Mouse (Mus musculus): Measurements from ENCODE around the gene Tex12. TPM values are rescaled to one million over a fixed set of nuclear protein-coding genes. Genes with fewer than 3 reads are reported as not detected.

Gene Tex12
- not detected in 2 replicates for polyA plus RNA-seq (2015; fragmentation: Nextera tagmentation; extraction: Ambion mirVana)

DNA sequence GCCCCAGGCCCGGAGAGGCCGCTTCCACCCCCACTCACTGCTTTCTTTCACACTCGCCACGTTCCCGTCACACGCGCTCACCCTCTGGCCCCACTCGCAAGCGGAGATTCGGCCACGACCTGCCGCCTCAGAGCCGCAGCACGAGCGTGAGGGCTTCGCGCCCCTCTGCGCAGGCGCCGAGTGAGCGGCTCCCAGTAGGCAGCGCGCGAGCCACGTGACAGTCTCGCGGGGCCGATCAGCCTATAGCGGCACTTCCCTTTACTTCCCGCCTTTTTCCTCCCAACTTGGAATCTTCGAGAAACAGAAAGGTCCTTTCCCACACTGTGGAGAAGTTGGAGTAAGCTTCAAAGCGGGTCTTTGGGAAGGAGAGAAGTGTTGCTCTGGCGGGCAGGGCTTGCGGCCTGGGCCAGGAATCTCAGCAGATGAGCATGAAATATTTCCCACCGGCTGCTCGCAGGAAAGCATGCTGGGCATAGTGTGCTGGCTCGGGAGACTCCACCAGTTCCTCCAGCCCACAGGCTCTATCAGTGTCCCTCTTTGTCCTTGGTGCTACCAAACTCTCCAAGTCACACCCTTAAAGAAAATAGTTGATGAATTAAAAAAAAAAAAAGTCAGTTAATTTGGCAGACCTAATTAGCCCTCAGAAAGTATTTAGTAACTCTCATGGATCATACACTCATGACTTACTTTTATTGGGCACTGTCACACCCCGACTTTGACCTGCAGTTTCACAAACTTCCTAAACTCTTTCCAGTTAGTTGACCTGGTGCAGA is at the start of gene Tex12:
Gene Tex12, minus strand, starts transcription at position 181 of the 773 bp plus-strand sequence.
- WGBS, result 84% methylated on average over 38 of the region's 38 CpGs
- Histone ChIP-seq H3K4me1 (replicated peaks) (no peaks in the 10 kb centered on the region), H3K4me3 (no peak within 1 kb of the TSS), H3K9ac (no peak within 1 kb of the TSS), H3K27ac (no peak within 1 kb of the TSS), H3K36me3 (no peaks in the 10 kb centered on the region), H3K4me2 (no peak within 1 kb of the TSS), H3K9me3 (replicated peaks) (no peaks in the 10 kb centered on the region), H3K27me3 (0 out of 2 replicates have a peak, but pooled peaks cover 3% of the 10 kb centered on the region)
- no peak for ATAC-seq (replicated peaks; ENCODE audit: insufficient number of reproducible peaks, insufficient read depth, low FRiP score, low read depth)

DNA sequence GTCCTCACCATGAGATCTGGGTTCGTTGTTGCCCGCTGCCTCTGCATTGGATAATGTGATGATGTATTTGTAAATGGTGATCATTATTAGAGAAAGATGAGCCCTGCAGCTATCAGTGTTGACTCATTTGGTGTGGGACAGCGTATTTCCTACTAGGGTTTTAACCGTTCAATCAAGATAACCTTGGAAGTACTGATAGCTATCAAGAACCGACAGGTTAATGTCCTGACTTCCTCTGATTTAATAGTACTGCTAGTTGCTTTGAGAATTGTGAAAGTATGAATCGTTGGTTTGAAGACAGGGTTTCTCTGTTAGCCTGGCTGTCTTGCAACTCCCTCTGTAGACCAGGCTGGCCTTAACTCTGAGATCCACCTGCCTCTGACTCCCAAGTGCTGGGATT is 43.2 kb upstream of the Tex12 start:
- H3K27me3 ChIP-seq, result no peaks in the 10 kb centered on the region
- no peaks in the 10 kb centered on the region for H3K9me3 ChIP-seq (replicated peaks)
- peak overlapping the region; percentile 86 for H3K4me3 ChIP-seq
- 1% methylated on average over 6 of the region's 6 CpGs for WGBS
- H3K4me2 ChIP-seq, result peak overlapping the region; percentile 85
- peak overlapping the region; percentile 84 for H3K9ac ChIP-seq
- H3K4me1 ChIP-seq (replicated peaks), result peaks cover 25% of the 10 kb centered on the region
- H3K27ac ChIP-seq, result peak overlapping the region; percentile 90
- peaks cover 46% of the 10 kb centered on the region for H3K36me3 ChIP-seq
- ATAC-seq (replicated peaks; ENCODE audit: insufficient number of reproducible peaks, insufficient read depth, low FRiP score, low read depth), result no peak

DNA sequence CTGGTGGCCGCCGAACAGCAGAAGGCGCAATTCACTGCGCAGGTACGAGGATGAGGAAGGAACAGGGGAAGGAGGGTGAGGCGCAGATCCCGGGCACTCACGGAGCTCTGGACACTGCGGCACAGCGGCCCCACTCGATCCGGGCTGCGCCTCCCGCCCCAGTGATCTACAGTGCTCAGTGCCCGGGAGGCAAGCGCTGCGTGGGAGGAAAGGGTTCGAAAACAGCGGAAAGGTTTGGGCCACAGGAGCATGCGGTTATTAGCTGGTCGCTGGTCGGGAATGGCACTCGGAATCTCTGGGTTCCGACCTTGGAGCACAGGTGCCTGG is 42.8 kb upstream of the Tex12 start:
- WGBS, result under 1% methylated on average over 24 of the region's 24 CpGs
- Histone ChIP-seq H3K9ac (peak overlapping the region; percentile 84), H3K4me2 (peak overlapping the region; percentile 85), H3K27ac (peak overlapping the region; percentile 90), H3K4me3 (peak overlapping the region; percentile 86), H3K27me3 (no peaks in the 10 kb centered on the region), H3K4me1 (replicated peaks) (peaks cover 25% of the 10 kb centered on the region), H3K9me3 (replicated peaks) (no peaks in the 10 kb centered on the region), H3K36me3 (peaks cover 47% of the 10 kb centered on the region)
- peak; percentile 81 for ATAC-seq (replicated peaks; ENCODE audit: insufficient number of reproducible peaks, insufficient read depth, low FRiP score, low read depth)

DNA sequence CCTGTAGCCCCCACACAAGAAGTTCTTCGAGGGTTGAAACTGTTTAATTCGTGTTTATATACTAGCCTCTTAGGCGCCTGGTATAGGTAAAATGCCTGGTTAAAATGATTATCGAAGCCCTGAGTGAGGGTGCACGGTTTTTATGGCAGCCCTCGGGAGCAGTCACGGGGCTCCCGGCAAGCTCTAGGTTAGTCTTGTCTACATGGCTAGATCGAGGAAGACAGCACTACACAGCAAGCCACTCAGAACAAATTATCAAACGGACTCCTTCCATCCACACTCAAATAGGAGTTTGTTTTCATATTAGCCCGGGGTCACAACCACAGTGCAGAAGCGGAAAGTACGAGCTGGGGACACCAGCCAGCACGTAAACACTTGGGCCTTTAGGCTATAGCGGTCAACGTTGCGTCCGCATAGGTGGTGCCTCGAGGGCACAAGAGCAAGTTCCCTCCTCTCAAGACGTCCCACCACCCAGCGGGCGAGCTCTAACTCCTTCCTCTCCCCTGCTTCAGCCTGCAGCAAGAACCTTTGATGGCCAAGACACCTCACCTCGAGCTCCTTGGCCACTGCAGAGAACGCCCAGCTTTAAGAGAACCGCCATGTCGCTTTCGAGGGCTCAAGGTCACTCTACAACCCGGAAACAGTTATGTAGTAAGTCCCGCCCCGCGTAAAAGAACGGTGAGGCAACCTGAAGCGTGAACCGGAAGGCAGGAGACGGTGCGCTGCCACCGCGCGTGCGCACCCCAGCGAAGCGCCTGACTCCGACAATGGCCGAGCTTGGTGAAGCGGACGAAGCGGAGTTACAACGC is 42.3 kb upstream of the Tex12 start, which contains the start of the genes Sdhd and Timm8b:
Gene Sdhd, minus strand, starts transcription at position 624 of the 809 bp plus-strand sequence.
Gene Timm8b, plus strand, starts transcription at position 722 of the 809 bp plus-strand sequence.
- H3K4me3 ChIP-seq, result peak within 1 kb of the TSS; percentile 86
- peak; percentile 97 for ATAC-seq (replicated peaks; ENCODE audit: insufficient number of reproducible peaks, insufficient read depth, low FRiP score, low read depth)
- peaks cover 25% of the 10 kb centered on the region for H3K4me1 ChIP-seq (replicated peaks)
- peaks cover 48% of the 10 kb centered on the region for H3K36me3 ChIP-seq
- peak within 1 kb of the TSS; percentile 90 for H3K27ac ChIP-seq
- H3K9me3 ChIP-seq (replicated peaks), result no peaks in the 10 kb centered on the region
- WGBS, result under 1% methylated on average over 48 of the region's 48 CpGs
- H3K4me2 ChIP-seq, result peak within 1 kb of the TSS; percentile 85
- H3K9ac ChIP-seq, result peak within 1 kb of the TSS; percentile 84
- no peaks in the 10 kb centered on the region for H3K27me3 ChIP-seq

DNA sequence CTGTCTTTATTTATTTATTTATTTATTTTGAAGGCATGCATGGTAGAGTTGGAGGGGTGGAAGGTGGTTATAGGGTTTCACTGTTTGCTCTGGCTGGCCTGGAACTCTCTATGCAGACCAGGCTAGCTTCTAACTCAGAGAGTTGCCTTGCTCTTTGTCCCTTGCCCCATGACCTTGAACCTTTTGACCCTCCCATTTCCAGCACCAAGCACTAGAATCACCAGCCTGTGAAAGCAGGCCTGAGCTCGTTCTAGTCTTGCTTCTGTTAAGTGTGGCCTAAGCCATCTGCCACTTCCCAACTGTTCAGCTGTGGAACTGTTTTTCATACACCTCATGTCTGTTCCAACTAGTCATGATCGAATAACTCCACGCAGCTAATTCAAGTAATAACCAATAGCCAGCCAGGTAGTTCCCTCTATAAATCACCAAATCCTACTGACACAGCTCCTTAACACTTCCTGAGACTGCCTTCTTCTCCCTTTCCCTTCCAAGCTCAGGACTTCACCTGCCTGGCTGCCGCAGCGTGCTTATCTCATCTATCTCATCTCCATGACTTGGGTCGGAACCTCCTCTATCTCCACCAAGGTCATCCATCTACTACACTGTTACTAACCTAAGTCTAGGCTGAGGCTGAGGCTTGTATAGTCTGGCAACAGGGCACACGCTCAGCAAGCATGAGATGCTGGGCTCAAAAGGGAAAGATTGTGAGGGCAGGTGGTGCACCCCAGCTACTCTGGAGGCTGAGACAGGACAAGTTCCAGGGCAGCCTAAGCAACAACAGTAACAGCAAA is 41.1 kb upstream of the Tex12 start:
- H3K4me1 ChIP-seq (replicated peaks), result peaks cover 25% of the 10 kb centered on the region
- peaks cover 50% of the 10 kb centered on the region for H3K36me3 ChIP-seq
- H3K9me3 ChIP-seq (replicated peaks), result no peaks in the 10 kb centered on the region
- WGBS, result 62% methylated on average over 7 of the region's 7 CpGs
- peak overlapping the region; percentile 90 for H3K27ac ChIP-seq
- no peak for ATAC-seq (replicated peaks; ENCODE audit: insufficient number of reproducible peaks, insufficient read depth, low FRiP score, low read depth)
- peak overlapping the region; percentile 86 for H3K4me3 ChIP-seq
- H3K27me3 ChIP-seq, result no peaks in the 10 kb centered on the region
- peak overlapping the region; percentile 85 for H3K4me2 ChIP-seq
- H3K9ac ChIP-seq, result peak overlapping the region; percentile 84

DNA sequence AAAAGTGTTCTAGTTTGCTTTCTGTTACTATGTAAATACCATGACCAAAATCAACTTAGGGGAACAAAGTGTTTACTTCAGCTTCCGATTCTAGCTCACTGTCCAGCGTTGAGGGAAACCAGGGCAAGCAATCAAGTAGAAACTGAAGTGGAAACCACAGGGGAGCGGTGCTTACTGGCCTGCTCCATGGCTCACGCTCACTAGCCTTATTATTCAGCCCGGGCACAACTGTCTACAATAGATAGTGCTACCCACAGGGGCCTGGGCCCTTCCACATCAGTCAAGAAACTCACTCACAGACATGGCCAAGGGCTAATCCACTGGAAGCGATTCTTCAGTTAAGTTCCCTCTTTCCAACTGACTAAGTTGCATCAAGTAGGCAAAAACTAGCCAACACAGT is 40.4 kb upstream of the Tex12 start:
- Histone ChIP-seq H3K9ac (no peak overlapping the region), H3K4me3 (peak overlapping the region; percentile 86), H3K27me3 (no peaks in the 10 kb centered on the region), H3K36me3 (peaks cover 50% of the 10 kb centered on the region), H3K4me1 (replicated peaks) (peaks cover 25% of the 10 kb centered on the region), H3K9me3 (replicated peaks) (no peaks in the 10 kb centered on the region), H3K27ac (0 out of 2 replicates have a peak overlapping the region, but pooled peaks have one; percentile 21), H3K4me2 (peak overlapping the region; percentile 85)
- 61% methylated on average over 6 of the region's 6 CpGs for WGBS
- ATAC-seq (replicated peaks; ENCODE audit: insufficient number of reproducible peaks, insufficient read depth, low FRiP score, low read depth), result no peak

DNA sequence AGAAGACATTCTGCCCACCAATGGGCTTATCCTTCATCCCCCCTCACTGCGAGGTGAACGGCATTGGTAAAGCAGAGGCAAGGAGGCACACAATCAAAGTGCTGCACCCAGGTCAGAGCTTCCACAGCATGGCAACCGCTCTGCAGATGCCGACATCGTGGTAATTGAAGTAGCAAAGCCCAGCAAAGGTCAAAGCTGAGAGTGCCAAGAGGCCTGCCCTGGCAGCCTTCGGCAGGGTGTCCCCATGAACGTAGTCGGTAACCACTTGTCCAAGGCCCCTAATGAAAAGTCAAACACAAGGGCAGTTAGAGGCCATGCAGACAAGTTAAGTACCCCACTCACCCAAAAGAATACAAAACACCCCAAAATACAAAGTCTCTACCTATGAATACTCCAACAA is 35.8 kb upstream of the Tex12 start:
- Histone ChIP-seq H3K9me3 (replicated peaks) (no peaks in the 10 kb centered on the region), H3K36me3 (peaks cover 57% of the 10 kb centered on the region), H3K4me2 (no peak overlapping the region), H3K4me1 (replicated peaks) (peaks cover 10% of the 10 kb centered on the region), H3K27me3 (no peaks in the 10 kb centered on the region), H3K4me3 (no peak overlapping the region), H3K9ac (no peak overlapping the region), H3K27ac (no peak overlapping the region)
- no peak for ATAC-seq (replicated peaks; ENCODE audit: insufficient number of reproducible peaks, insufficient read depth, low FRiP score, low read depth)
- 85% methylated on average over 8 of the region's 8 CpGs for WGBS

DNA sequence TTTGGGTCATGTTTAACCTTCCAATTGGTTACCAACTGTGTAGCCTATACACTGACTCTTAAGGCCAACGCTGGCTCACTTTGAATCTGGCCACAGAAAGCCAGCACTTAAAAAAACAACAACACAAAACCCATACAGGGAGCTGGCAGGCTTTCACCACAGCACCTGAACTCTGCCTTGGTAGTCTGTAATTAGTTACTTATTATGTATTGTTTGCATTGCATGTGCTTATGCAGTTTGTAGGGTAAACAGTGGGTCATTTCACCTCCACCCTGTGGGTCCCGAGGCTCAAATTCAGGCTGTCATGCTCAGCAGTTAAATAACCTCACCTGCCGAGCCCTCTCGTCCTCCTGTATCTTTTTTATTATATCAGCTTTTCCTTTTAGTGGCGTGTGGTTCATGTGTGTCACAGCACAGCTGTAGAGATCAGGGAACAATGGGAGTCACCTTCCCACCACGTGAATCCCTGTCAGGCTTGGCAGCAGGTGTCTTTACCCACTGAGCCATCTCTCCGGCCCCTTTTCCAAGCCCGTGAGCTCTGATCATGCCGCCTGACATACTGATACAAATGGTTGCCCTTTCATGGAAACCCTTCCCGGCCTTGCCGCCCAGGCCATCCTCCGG is 33.8 kb upstream of the Tex12 start:
- no peak for ATAC-seq (replicated peaks; ENCODE audit: insufficient number of reproducible peaks, insufficient read depth, low FRiP score, low read depth)

DNA sequence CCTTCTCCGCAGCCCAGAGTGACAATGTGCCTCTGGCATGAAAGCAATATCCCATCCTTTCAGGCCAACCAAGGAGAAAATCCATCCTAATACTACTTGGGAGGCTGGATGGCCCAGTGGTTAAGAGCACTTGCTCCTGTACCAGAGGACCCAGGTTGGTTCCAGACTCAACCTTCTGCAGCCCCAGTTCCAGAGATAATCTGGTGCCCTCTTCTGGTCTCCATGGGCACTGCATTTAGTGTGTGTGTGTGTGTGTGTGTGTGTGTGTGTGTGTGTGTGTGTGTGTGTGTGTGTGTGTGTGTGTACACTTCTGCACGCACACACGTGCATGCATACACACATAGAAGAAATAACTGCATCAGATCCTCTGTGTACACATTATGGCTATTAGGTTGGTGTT is 32.4 kb upstream of the Tex12 start:
- Histone ChIP-seq H3K9ac (no peak overlapping the region), H3K4me3 (no peak overlapping the region), H3K27ac (no peak overlapping the region), H3K27me3 (no peaks in the 10 kb centered on the region), H3K9me3 (replicated peaks) (no peaks in the 10 kb centered on the region), H3K4me2 (no peak overlapping the region), H3K36me3 (peaks cover 36% of the 10 kb centered on the region), H3K4me1 (replicated peaks) (no peaks in the 10 kb centered on the region)
- WGBS, result 80% methylated on average over 3 of the region's 3 CpGs
- no peak for ATAC-seq (replicated peaks; ENCODE audit: insufficient number of reproducible peaks, insufficient read depth, low FRiP score, low read depth)

More for the DNA sequence above, 33.8 kb upstream of the Tex12 start:
- WGBS, result 73% methylated on average over 12 of the region's 12 CpGs
- H3K4me1 ChIP-seq (replicated peaks), result no peaks in the 10 kb centered on the region
- H3K9me3 ChIP-seq (replicated peaks), result no peaks in the 10 kb centered on the region
- no peak overlapping the region for H3K4me2 ChIP-seq
- H3K27me3 ChIP-seq, result no peaks in the 10 kb centered on the region
- no peak overlapping the region for H3K9ac ChIP-seq
- H3K36me3 ChIP-seq, result peaks cover 50% of the 10 kb centered on the region
- no peak overlapping the region for H3K4me3 ChIP-seq
- H3K27ac ChIP-seq, result no peak overlapping the region

DNA sequence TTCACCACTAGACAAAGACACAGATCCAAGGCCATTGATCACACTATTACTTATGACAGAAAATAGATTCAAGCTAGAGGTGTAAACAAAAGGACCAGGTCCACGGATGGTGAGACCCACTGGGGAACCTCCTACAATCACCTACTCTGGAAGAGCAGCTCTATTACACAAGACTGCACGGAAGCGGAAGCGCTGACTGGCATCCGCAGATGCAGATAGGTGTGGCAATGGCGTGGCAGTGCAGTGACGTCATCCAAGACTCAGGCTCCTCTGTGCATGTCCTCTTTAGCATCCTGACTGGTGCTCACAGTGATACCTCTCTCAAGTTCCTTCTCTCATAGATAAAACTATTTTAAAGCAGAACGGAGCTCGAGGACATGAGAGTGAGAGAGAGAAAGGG is 31.8 kb upstream of the Tex12 start:
- no peak overlapping the region for H3K4me3 ChIP-seq
- H3K9ac ChIP-seq, result no peak overlapping the region
- ATAC-seq (replicated peaks; ENCODE audit: insufficient number of reproducible peaks, insufficient read depth, low FRiP score, low read depth), result no peak
- no peak overlapping the region for H3K27ac ChIP-seq
- no peaks in the 10 kb centered on the region for H3K9me3 ChIP-seq (replicated peaks)
- H3K4me1 ChIP-seq (replicated peaks), result no peaks in the 10 kb centered on the region
- H3K36me3 ChIP-seq, result peaks cover 31% of the 10 kb centered on the region
- H3K27me3 ChIP-seq, result no peaks in the 10 kb centered on the region
- WGBS, result 82% methylated on average over 9 of the region's 9 CpGs
- no peak overlapping the region for H3K4me2 ChIP-seq
